Mouse (Mus musculus): ENCODE results near the gene Ddx4. TPM values are rescaled to one million over a fixed set of nuclear protein-coding genes. Genes with fewer than 3 reads are reported as not detected.

Ddx4 gene
- 1.1 TPM in 2 replicates for polyA plus RNA-seq (2016; fragmentation: Nextera tagmentation; extraction: Ambion mirVana)

DNA sequence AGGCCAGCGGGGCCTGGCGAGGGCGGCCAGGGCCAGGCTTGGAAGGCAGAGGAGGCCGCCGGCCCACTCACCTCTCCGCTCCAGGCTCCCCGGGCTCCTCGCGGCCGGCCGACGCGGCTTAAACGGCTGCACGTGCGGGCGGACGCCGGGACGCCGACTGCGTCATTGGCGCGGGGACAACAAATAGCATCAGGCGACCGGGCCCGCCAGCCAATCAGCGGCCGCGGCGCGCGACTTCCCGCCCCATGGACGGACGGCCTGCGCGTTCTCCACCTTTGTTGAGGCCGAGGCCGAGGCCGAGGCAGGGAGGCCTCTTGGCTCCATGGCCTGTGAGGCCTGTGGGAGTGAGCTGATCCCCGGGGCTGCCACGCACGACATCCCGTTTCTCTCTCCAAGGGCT is at the start of gene Ddx4:
Gene Ddx4 (minus strand): TSS at position 271 of the 400 bp plus-strand sequence.
- Histone ChIP-seq H3K27ac (no peak within 1 kb of the TSS), H3K9me3 (peaks cover 8% of the 10 kb centered on the region), H3K4me3 (peak within 1 kb of the TSS; percentile 41), H3K27me3 (ENCODE audit: insufficient read depth, poor library complexity, severe bottlenecking) (peaks cover 12% of the 10 kb centered on the region; the same call in 1 of the 2 replicates), H3K36me3 (no peaks in the 10 kb centered on the region), H3K4me1 (peaks cover 3% of the 10 kb centered on the region; the same call in 1 of the 2 replicates)
- peak; percentile 67 for DNase-seq (ENCODE audit: low spot score)
- WGBS, result 62% methylated on average over 45 of the region's 45 CpGs

DNA sequence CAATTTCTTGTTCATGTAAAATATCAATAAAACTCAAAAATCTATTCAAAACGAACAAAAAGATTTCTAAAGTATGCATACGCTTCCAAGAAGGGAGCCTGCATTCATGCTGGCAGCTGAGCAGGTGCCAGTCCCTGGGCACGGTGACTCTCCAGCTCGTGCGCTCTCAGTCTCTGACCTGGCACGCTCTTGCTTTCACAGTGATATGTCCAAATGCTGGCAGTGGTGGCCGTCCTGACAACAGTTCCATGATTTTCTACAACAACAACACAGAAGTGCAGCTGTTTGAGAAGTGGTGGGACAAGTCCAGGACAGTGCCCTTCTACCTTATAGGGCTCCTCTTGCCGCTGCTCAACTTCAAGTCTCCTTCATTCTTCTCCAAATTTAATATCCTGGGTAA is 49.0 kb upstream of the Ddx4 start:
- no peak for DNase-seq (ENCODE audit: low spot score)
- no peaks in the 10 kb centered on the region for H3K27me3 ChIP-seq (ENCODE audit: insufficient read depth, poor library complexity, severe bottlenecking)
- no peaks in the 10 kb centered on the region for H3K4me1 ChIP-seq
- WGBS, result 84% methylated on average over 8 of the region's 8 CpGs
- H3K36me3 ChIP-seq, result peaks cover 14% of the 10 kb centered on the region
- H3K27ac ChIP-seq, result no peak overlapping the region
- no peak overlapping the region for H3K4me3 ChIP-seq
- no peaks in the 10 kb centered on the region for H3K9me3 ChIP-seq

DNA sequence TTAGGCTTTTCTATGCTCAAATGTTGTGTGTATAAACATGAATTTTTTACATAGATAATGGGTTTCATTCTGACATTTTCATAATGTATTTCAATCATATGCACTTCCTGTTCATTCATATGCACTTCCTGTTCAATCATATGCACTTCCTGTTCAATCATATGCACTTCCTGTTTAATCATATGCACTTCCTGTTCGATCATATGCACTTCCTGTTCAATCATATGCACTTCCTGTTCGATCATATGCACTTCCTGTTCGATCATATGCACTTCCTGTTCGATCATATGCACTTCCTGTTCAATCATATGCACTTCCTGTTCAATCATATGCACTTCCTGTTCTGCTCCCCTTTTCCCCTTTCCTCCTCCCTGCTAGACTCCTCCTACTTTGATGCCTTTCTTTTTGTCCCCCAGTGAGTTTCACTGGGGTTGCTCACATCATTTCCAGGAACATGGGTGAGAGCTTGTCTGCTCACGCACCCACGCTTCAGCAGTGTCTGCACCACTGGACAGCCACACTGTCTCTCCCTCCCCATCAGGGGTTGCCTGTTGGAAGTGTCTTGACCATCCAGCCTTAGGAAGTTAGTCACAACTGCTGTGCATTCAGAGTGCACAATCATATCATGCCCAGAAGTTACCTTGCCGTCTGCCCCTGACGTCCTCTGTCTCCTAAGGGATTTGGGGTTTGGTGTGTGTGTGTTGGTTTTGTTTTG is 43.4 kb upstream of the Ddx4 start:
- H3K27me3 ChIP-seq (ENCODE audit: insufficient read depth, poor library complexity, severe bottlenecking), result no peaks in the 10 kb centered on the region
- no peak overlapping the region for H3K4me3 ChIP-seq
- H3K27ac ChIP-seq, result no peak overlapping the region
- H3K36me3 ChIP-seq, result peaks cover 25% of the 10 kb centered on the region
- no peak for DNase-seq (ENCODE audit: low spot score)
- 90% methylated on average over 8 of the region's 8 CpGs for WGBS
- no peaks in the 10 kb centered on the region for H3K4me1 ChIP-seq
- no peaks in the 10 kb centered on the region for H3K9me3 ChIP-seq

GRCm38 (mm10) chr13:112692870-112693553 is 40.7 kb upstream of the Ddx4 start:
- Histone ChIP-seq H3K9me3 (no peaks in the 10 kb centered on the region), H3K4me1 (no peaks in the 10 kb centered on the region), H3K4me3 (no peak overlapping the region), H3K27me3 (ENCODE audit: insufficient read depth, poor library complexity, severe bottlenecking) (no peaks in the 10 kb centered on the region), H3K36me3 (peaks cover 13% of the 10 kb centered on the region), H3K27ac (no peak overlapping the region)
- 84% methylated on average over 10 of the region's 10 CpGs for WGBS
- DNase-seq (ENCODE audit: low spot score), result no peak

DNA sequence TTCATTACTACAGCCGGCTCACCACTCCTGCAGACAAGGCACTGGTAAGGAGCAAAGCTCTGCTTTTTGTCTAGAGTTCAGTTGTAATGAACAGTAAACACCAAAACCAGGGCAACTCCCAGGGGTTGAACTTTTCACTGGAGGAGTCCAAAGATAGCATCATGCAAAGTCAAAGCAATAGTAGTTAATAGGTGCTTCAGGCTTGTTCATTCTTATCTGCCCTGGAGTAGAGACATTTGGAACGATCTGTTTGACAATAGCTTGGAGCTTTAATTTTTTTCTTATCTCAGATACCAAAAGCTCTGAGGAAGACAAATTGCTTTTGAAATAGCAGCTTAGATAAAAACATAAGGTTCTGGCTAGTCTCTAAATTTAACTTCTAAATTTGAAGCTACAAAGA is 33.9 kb upstream of the Ddx4 start:
- peaks cover 13% of the 10 kb centered on the region; the same call in 1 of the 2 replicates for H3K4me1 ChIP-seq
- no peak overlapping the region for H3K4me3 ChIP-seq
- H3K27me3 ChIP-seq (ENCODE audit: insufficient read depth, poor library complexity, severe bottlenecking), result no peaks in the 10 kb centered on the region
- H3K9me3 ChIP-seq, result no peaks in the 10 kb centered on the region
- no peak for DNase-seq (ENCODE audit: low spot score)
- WGBS, result 34% methylated on average over 2 of the region's 2 CpGs
- H3K36me3 ChIP-seq, result peaks cover 2% of the 10 kb centered on the region; the same call in 1 of the 2 replicates
- H3K27ac ChIP-seq, result no peak overlapping the region; the same call in 1 of the 2 replicates

DNA sequence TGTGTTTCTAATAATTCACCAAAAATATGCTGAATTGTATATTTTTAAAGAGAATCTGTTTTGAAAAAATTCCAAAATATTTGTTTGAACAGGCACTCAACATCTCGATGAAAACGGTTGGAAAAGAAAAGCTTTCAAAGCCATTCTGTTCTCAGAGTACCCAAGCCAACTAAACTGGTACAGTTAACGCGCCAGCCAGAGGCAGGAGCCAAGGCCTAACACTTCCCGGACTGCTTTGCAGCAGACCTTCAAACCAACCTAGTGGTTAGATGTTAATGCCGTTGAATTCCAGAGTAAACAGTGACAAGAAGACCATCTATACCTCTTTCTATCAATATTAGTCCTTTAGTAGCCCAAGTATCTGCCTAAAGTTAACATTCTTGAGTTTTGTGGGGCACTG is 31.7 kb upstream of the Ddx4 start:
- WGBS, result 92% methylated on average over 6 of the region's 6 CpGs
- Histone ChIP-seq H3K4me3 (no peak overlapping the region), H3K27ac (no peak overlapping the region), H3K36me3 (no peaks in the 10 kb centered on the region), H3K4me1 (peaks cover 13% of the 10 kb centered on the region; the same call in 1 of the 2 replicates), H3K27me3 (ENCODE audit: insufficient read depth, poor library complexity, severe bottlenecking) (no peaks in the 10 kb centered on the region), H3K9me3 (no peaks in the 10 kb centered on the region)
- no peak for DNase-seq (ENCODE audit: low spot score)

DNA sequence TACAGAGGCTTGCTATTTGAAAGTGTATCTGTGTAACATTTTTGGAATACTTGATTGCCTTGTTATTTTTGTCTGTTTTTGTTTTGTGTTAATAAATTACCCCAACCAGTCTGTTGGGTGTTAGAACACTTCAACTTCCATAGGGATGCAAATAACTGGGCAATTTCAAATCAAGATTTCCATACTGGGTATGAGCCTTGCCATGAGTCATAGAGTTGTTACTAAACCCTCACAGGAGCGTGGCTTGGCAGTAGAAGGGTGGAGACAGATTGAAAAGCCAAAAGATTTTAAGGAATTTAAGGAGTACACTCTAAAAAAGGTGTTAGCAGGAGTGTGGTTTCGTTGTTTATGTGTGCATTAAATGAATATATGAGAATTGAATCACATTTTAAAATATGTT is 31.0 kb upstream of the Ddx4 start:
- H3K9me3 ChIP-seq, result no peaks in the 10 kb centered on the region
- H3K27me3 ChIP-seq (ENCODE audit: insufficient read depth, poor library complexity, severe bottlenecking), result no peaks in the 10 kb centered on the region
- H3K4me3 ChIP-seq, result no peak overlapping the region
- peaks cover 4% of the 10 kb centered on the region; the same call in 1 of the 2 replicates for H3K36me3 ChIP-seq
- DNase-seq (ENCODE audit: low spot score), result no peak
- WGBS, result 70% methylated on average over 2 of the region's 2 CpGs
- H3K4me1 ChIP-seq, result peaks cover 13% of the 10 kb centered on the region; the same call in 1 of the 2 replicates
- no peak overlapping the region for H3K27ac ChIP-seq

GRCm38 (mm10) chr13:112678154-112678553 is 25.9 kb upstream of the Ddx4 start:
- WGBS, result 87% methylated on average over 4 of the region's 4 CpGs
- H3K4me3 ChIP-seq, result no peak overlapping the region
- peak; percentile 45 for DNase-seq (ENCODE audit: low spot score)
- no peaks in the 10 kb centered on the region for H3K9me3 ChIP-seq
- H3K27ac ChIP-seq, result no peak overlapping the region
- H3K36me3 ChIP-seq, result peaks cover 9% of the 10 kb centered on the region; the same call in 1 of the 2 replicates
- 0 out of 2 replicates have a peak, but pooled peaks cover 6% of the 10 kb centered on the region for H3K4me1 ChIP-seq
- no peaks in the 10 kb centered on the region for H3K27me3 ChIP-seq (ENCODE audit: insufficient read depth, poor library complexity, severe bottlenecking)

DNA sequence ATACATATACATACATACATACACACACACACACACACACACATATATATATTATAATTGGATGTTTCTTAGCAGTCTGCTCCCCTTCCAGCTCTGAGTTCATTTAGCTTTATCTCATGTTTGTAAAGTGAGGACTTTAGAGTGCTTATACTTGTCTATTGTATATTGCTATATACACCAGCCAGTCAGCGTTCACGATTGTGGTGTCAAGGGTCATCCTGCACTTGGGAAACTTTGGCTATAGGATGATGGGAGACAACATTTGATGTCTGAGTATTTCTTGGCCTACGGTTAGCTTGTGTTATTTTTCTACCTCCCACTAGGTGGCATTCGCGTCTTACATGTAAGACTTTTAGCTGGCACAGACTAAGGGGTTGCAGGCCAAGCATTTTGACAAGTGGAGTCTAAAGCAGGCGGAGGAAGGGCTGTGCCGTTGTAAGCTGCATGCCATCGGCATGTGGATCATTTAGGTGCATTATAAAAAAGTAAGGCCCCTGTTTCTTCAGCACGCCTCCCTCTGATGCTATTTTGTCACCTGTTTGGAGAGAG is 21.7 kb upstream of the Ddx4 start:
- 14% methylated on average over 9 of the region's 9 CpGs for WGBS
- Histone ChIP-seq H3K4me1 (peaks cover 17% of the 10 kb centered on the region; the same call in 1 of the 2 replicates), H3K27me3 (ENCODE audit: insufficient read depth, poor library complexity, severe bottlenecking) (no peaks in the 10 kb centered on the region), H3K27ac (no peak overlapping the region), H3K9me3 (no peaks in the 10 kb centered on the region), H3K36me3 (peaks cover 14% of the 10 kb centered on the region), H3K4me3 (no peak overlapping the region)
- DNase-seq (ENCODE audit: low spot score), result peak; percentile 79

GRCm38 (mm10) chr13:112672797-112673196 is 20.5 kb upstream of the Ddx4 start:
- Histone ChIP-seq H3K27me3 (ENCODE audit: insufficient read depth, poor library complexity, severe bottlenecking) (no peaks in the 10 kb centered on the region), H3K27ac (no peak overlapping the region), H3K36me3 (peaks cover 5% of the 10 kb centered on the region), H3K4me1 (peaks cover 17% of the 10 kb centered on the region; the same call in 1 of the 2 replicates), H3K4me3 (no peak overlapping the region), H3K9me3 (no peaks in the 10 kb centered on the region)
- DNase-seq (ENCODE audit: low spot score), result peak; percentile 67
- WGBS, result 24% methylated on average over 6 of the region's 6 CpGs

- H3K4me3 ChIP-seq, result no peak overlapping the region
- WGBS, result 67% methylated on average over 13 of the region's 13 CpGs
These were observed 19.4 kb upstream of the Ddx4 start for GRCm38 (mm10) chr13:112671708-112672107.

GRCm38 (mm10) chr13:112667215-112667614 is 14.9 kb upstream of the Ddx4 start:
- 34% methylated on average over 9 of the region's 9 CpGs for WGBS
- peak; percentile 77 for DNase-seq (ENCODE audit: low spot score)
- Histone ChIP-seq H3K9me3 (no peaks in the 10 kb centered on the region), H3K36me3 (peaks cover 5% of the 10 kb centered on the region), H3K4me1 (peaks cover 23% of the 10 kb centered on the region; the same call in 1 of the 2 replicates), H3K4me3 (no peak overlapping the region; the same call in 1 of the 2 replicates), H3K27me3 (ENCODE audit: insufficient read depth, poor library complexity, severe bottlenecking) (no peaks in the 10 kb centered on the region), H3K27ac (no peak overlapping the region; the same call in none of the 2 replicates)

More at GRCm38 (mm10) chr13:112671708-112672107, 19.4 kb upstream of the Ddx4 start:
- no peaks in the 10 kb centered on the region for H3K27me3 ChIP-seq (ENCODE audit: insufficient read depth, poor library complexity, severe bottlenecking)
- no peak overlapping the region for H3K27ac ChIP-seq
- H3K9me3 ChIP-seq, result no peaks in the 10 kb centered on the region
- peaks cover 27% of the 10 kb centered on the region; the same call in 1 of the 2 replicates for H3K4me1 ChIP-seq
- peak; percentile 75 for DNase-seq (ENCODE audit: low spot score)
- H3K36me3 ChIP-seq, result peaks cover 5% of the 10 kb centered on the region

Data from heart, embryonic 10.5 days (tissue).